Mouse (Mus musculus): ENCODE measurements around the gene Aurkb.

GRCm38 (mm10) chr11:69073951-69074775 lies 28.7 kb downstream of the Aurkb start:
- TF ChIP-seq HCFC1 (IDR thresholded peaks at IDR 0.05; ENCODE audit: borderline replicate concordance, insufficient read depth, low read length): no peak
- TF ChIP-seq ZNF384 (IDR thresholded peaks at IDR 0.05; ENCODE audit: low read depth, low read length): no peak
